ENCODE assay signal across 26 mouse cellular contexts in the genomic region with DNA sequence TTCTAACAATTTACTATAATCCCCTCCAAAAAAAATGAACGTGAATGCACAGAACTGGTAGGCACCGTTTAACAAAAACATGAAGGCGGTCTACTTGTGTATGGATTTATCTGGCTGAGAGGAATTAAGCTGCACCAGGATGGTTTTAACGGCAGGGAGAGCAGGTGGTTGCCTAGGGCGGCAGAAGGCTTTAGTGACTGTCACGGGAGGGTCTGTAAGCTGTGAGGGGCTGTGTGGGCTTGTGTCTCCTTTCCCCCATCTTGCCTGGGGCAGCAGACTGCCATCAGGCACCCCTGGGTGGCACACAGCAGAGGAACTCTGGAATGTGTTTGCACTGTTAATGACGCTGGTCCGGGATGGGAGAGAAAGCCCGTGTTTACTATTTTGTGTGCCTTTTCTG.
DNase-seq lines count a peak whose midpoint lies in the region; ATAC-seq lines count a peak whose summit lies in the region.
"Had no signal": no experiment of that assay in that cellular context is flagged by ENCODE, and none has a peak within 500 bp of the region (broad histone marks: within the 10 kb centered on the region; RNA-seq: fewer than 3 reads in every experiment).

No protein-coding gene starts in this region.

- peaks cover 15% of the 10 kb centered on the region for H3K4me1 ChIP-seq in forebrain, embryonic 15.5 days
- H3K4me1 ChIP-seq in forebrain, embryonic 14.5 days (ENCODE audit: control insufficient read depth, insufficient read depth, low read length), result peaks cover 17% of the 10 kb centered on the region
- H3K4me1 ChIP-seq in midbrain, embryonic 12.5 days, result peaks cover 33% of the 10 kb centered on the region
- H3K4me1 ChIP-seq: embryonic facial prominence, embryonic 12.5 days; heart, embryonic 13.5 days; intestine, embryonic 15.5 days; limb, embryonic 13.5 days; lung, embryonic 15.5 days had no signal

- WGBS in forebrain, embryonic 15.5 days, result 36% methylated on average over 9 of the region's 9 CpGs
- 34% methylated on average over 9 of the region's 9 CpGs for WGBS in forebrain, embryonic 14.5 days
- WGBS in midbrain, embryonic 12.5 days, result 34% methylated on average over 9 of the region's 9 CpGs

- H3K9me3 ChIP-seq in forebrain, embryonic 15.5 days, result no peaks in the 10 kb centered on the region
- H3K9me3 ChIP-seq in forebrain, embryonic 14.5 days (replicated peaks; ENCODE audit: control insufficient read depth, low read length), result no peaks in the 10 kb centered on the region
- no peaks in the 10 kb centered on the region for H3K9me3 ChIP-seq in midbrain, embryonic 12.5 days
- H3K9me3 ChIP-seq: embryonic facial prominence, embryonic 12.5 days; heart, embryonic 13.5 days; intestine, embryonic 15.5 days; limb, embryonic 13.5 days; lung, embryonic 15.5 days had no signal

- 0 out of 2 replicates have a peak, but pooled peaks have one; percentile 27 for ATAC-seq in forebrain, embryonic 15.5 days (replicated peaks)
- no peak for ATAC-seq in forebrain, embryonic 14.5 days
- ATAC-seq in midbrain, embryonic 12.5 days (ENCODE audit: low FRiP score, low read depth), result peak; percentile 68; the same call in 1 of the 2 replicates
- no peak for ATAC-seq in monocyte, adult 5-6 weeks (replicated peaks; ENCODE audit: insufficient number of reproducible peaks, low FRiP score, low TSS enrichment, poor library complexity, severe bottlenecking)
- ATAC-seq: hindbrain, embryonic 16.5 days; intestine, embryonic 15.5 days; Patski had no signal

- H3K27me3 ChIP-seq in forebrain, embryonic 15.5 days, result no peaks in the 10 kb centered on the region
- no peaks in the 10 kb centered on the region for H3K27me3 ChIP-seq in forebrain, embryonic 14.5 days (replicated peaks; ENCODE audit: control insufficient read depth, insufficient read depth, low read length)
- H3K27me3 ChIP-seq in midbrain, embryonic 12.5 days, result no peaks in the 10 kb centered on the region
- H3K27me3 ChIP-seq: embryonic facial prominence, embryonic 12.5 days; intestine, embryonic 15.5 days; limb, embryonic 13.5 days; lung, embryonic 15.5 days; Patski had no signal

- no peak overlapping the region for H3K4me3 ChIP-seq in forebrain, embryonic 15.5 days
- H3K4me3 ChIP-seq in forebrain, embryonic 14.5 days (ENCODE audit: low read depth, low read length), result no peak overlapping the region
- no peak overlapping the region for H3K4me3 ChIP-seq in midbrain, embryonic 12.5 days
- H3K4me3 ChIP-seq: embryonic facial prominence, embryonic 12.5 days; heart, embryonic 13.5 days; intestine, embryonic 15.5 days; left cerebral cortex, adult 2 months; limb, embryonic 13.5 days; lung, embryonic 15.5 days had no signal

- no peak for DNase-seq in forebrain, embryonic 14.5 days (ENCODE audit: low spot score)
- peak; percentile 4 for DNase-seq in ovary, adult 18-20 months (ENCODE audit: low spot score)
- no peak for DNase-seq in ovary, postnatal 36 days (ENCODE audit: low spot score)
- DNase-seq in left cerebral cortex, postnatal 4 days, result no peak
- DNase-seq: adrenal gland, postnatal 14 days; cerebellum, adult 11-12 months; cerebellum, adult 9-11 months; embryo, embryonic 11 days; heart, postnatal 10 days; kidney, adult 2 months; kidney, postnatal 4 days; lung, postnatal 36 days; right cerebral cortex, postnatal 14 days had no signal

- intact Hi-C loops in left cerebral cortex, postnatal 4 days (cut with DNase I), result no loop called here

- H3K4me2 ChIP-seq in forebrain, embryonic 15.5 days (replicated peaks), result no peak overlapping the region
- no peak overlapping the region for H3K4me2 ChIP-seq in forebrain, embryonic 14.5 days (ENCODE audit: low read length)
- no peak overlapping the region for H3K4me2 ChIP-seq in midbrain, embryonic 12.5 days (replicated peaks)
- H3K4me2 ChIP-seq: embryonic facial prominence, embryonic 12.5 days; heart, embryonic 13.5 days; intestine, embryonic 15.5 days; limb, embryonic 13.5 days; liver, embryonic 11.5 days; lung, embryonic 15.5 days had no signal

- no peak overlapping the region for H3K27ac ChIP-seq in forebrain, embryonic 15.5 days (replicated peaks)
- H3K27ac ChIP-seq in forebrain, embryonic 14.5 days (ENCODE audit: low read depth, low read length), result no peak overlapping the region
- peak overlapping the region; percentile 66 for H3K27ac ChIP-seq in midbrain, embryonic 12.5 days (replicated peaks)
- H3K27ac ChIP-seq: embryonic facial prominence, embryonic 12.5 days; heart, embryonic 13.5 days; intestine, embryonic 15.5 days; kidney, postnatal 0 days; left cerebral cortex, adult 2 months; limb, embryonic 13.5 days; lung, embryonic 15.5 days had no signal

- H3K9ac ChIP-seq in forebrain, embryonic 15.5 days (replicated peaks), result no peak overlapping the region
- H3K9ac ChIP-seq in forebrain, embryonic 14.5 days (ENCODE audit: low read length), result no peak overlapping the region
- H3K9ac ChIP-seq in midbrain, embryonic 12.5 days (replicated peaks), result no peak overlapping the region
- H3K9ac ChIP-seq: embryonic facial prominence, embryonic 12.5 days; heart, embryonic 13.5 days; intestine, embryonic 15.5 days; limb, embryonic 13.5 days; lung, embryonic 15.5 days had no signal

- H3K36me3 ChIP-seq in forebrain, embryonic 15.5 days, result no peaks in the 10 kb centered on the region
- H3K36me3 ChIP-seq in forebrain, embryonic 14.5 days (ENCODE audit: control insufficient read depth, insufficient read depth, low read length), result no peaks in the 10 kb centered on the region
- H3K36me3 ChIP-seq in midbrain, embryonic 12.5 days, result no peaks in the 10 kb centered on the region
- H3K36me3 ChIP-seq: embryonic facial prominence, embryonic 12.5 days; heart, embryonic 13.5 days; intestine, embryonic 15.5 days; limb, embryonic 13.5 days; lung, embryonic 15.5 days had no signal

Comparison
In these comparisons a context has a peak if more than half of its experiments do, and no peak if none do; other contexts are left out.
1. ATAC-seq: peak in forebrain, embryonic 15.5 days (single experiment) and midbrain, embryonic 12.5 days (single experiment); none in forebrain, embryonic 14.5 days (single experiment) and monocyte, adult 5-6 weeks (single experiment).